Mouse (Mus musculus) cerebellum, adult 2 months (tissue): ENCODE measurements at regions not wholly inside any gene's neighbourhood (a gene's known extent, or its start where the extent isn't known, plus 50 kb on each side); places are given as distances from the start of the nearest gene placed in this dataset.
A peak's percentile ranks its signal among the peaks of the same experiment; 100 is the strongest.

Experiments used
- DNase-seq, 2 experiments: peaks; one replicate each; pipeline ENCODE4 v3.0.0; 2021
- H3K27ac ChIP-seq: fragments of 200-500 bp; 2 replicates; pipeline ENCODE4 v1.5.1; 2012; ENCODE audit warnings: low read length, control low read depth, inconsistent platforms; ENCODE audit not compliant: insufficient read depth
- H3K27me3 ChIP-seq: fragments of 200-500 bp; 2 replicates; pipeline ENCODE4 v1.6.1; 2012; ENCODE audit warnings: inconsistent platforms, mild to moderate bottlenecking, low read length, moderate library complexity; ENCODE audit not compliant: control insufficient read depth, insufficient read depth
- H3K4me1 ChIP-seq: fragments of 200-500 bp; 2 replicates; pipeline ENCODE4 v1.6.1; 2011; ENCODE audit warnings: low read length; ENCODE audit not compliant: control insufficient read depth, insufficient read depth
- H3K4me3 ChIP-seq: fragments of 200-500 bp; replicated peaks from 2 replicates; pipeline ENCODE3; 2011; ENCODE audit warnings: mild to moderate bottlenecking, low read depth, low read length, control low read depth; ENCODE audit not compliant: insufficient read depth
- CTCF ChIP-seq: fragments of 200-500 bp; IDR thresholded peaks from 2 replicates; pipeline ENCODE4 v1.5.1; 2011; ENCODE audit warnings: low read depth, mild to moderate bottlenecking, control low read depth, low read length, moderate library complexity, borderline replicate concordance; ENCODE audit not compliant: insufficient read depth
- POLR2A ChIP-seq: fragments of 200-500 bp; IDR thresholded peaks from 2 replicates; pipeline ENCODE4 v1.6.1; 2011; ENCODE audit warnings: low read length, control low read depth, borderline replicate concordance; ENCODE audit not compliant: insufficient read depth
- WGBS: fragments of 180-500 bp; shearing (Covaris S2); methylation state at CpG from one replicate; pipeline ENCODE4 v1.1.7; 2018; 5-methylcytosine and 5-hydroxymethylcytosine counted together

- 44% methylated on average over 21 of the region's 21 CpGs for WGBS
- TF ChIP-seq CTCF (no peak), POLR2A (no peak)
- Histone ChIP-seq H3K4me1 (no peaks in the 10 kb centered on the region), H3K27ac (no peak overlapping the region), H3K27me3 (no peaks in the 10 kb centered on the region), H3K4me3 (peak overlapping the region; percentile 8)
- DNase-seq: peak; percentile 5 to 11
These were observed 2249.4 kb upstream of the Gm7489 start for GRCm38 (mm10) chr15:51635129-51635920.

- 95% methylated on average over 1 of the region's 1 CpGs for WGBS
- Histone ChIP-seq H3K27ac (no peak overlapping the region), H3K27me3 (no peaks in the 10 kb centered on the region), H3K4me3 (no peak overlapping the region), H3K4me1 (no peaks in the 10 kb centered on the region)
- no peak for DNase-seq
- TF ChIP-seq POLR2A (no peak), CTCF (no peak)
These were observed 2247.1 kb upstream of the Gm7489 start for GRCm38 (mm10) chr15:51637570-51637969.

GRCm38 (mm10) chr15:51643772-51644311 is 2240.9 kb upstream of the Gm7489 start:
- DNase-seq: peak in 1 of 2 experiments; percentile 22
- Histone ChIP-seq H3K27me3 (no peaks in the 10 kb centered on the region), H3K4me1 (no peaks in the 10 kb centered on the region), H3K27ac (no peak overlapping the region), H3K4me3 (no peak overlapping the region)
- TF ChIP-seq POLR2A: no peak
- TF ChIP-seq CTCF: no peak
- WGBS: 16% methylated on average over 6 of the region's 6 CpGs

- Histone ChIP-seq H3K4me3 (no peak overlapping the region), H3K4me1 (no peaks in the 10 kb centered on the region), H3K27me3 (no peaks in the 10 kb centered on the region), H3K27ac (no peak overlapping the region)
- WGBS: 83% methylated on average over 2 of the region's 2 CpGs
- TF ChIP-seq POLR2A (no peak), CTCF (no peak)
- no peak for DNase-seq
These were observed 2238.4 kb upstream of the Gm7489 start for GRCm38 (mm10) chr15:51646304-51646703.

GRCm38 (mm10) chr15:51652497-51652896 is 2232.2 kb upstream of the Gm7489 start:
- TF ChIP-seq POLR2A: no peak
- no peak for TF ChIP-seq CTCF
- DNase-seq: no peak
- Histone ChIP-seq H3K4me3 (no peak overlapping the region), H3K4me1 (no peaks in the 10 kb centered on the region), H3K27ac (no peak overlapping the region), H3K27me3 (no peaks in the 10 kb centered on the region)
- 41% methylated on average over 4 of the region's 4 CpGs for WGBS

- no peak for TF ChIP-seq CTCF
- no peak for TF ChIP-seq POLR2A
- Histone ChIP-seq H3K27me3 (no peaks in the 10 kb centered on the region), H3K4me3 (no peak overlapping the region), H3K4me1 (no peaks in the 10 kb centered on the region), H3K27ac (no peak overlapping the region)
- WGBS: 93% methylated on average over 1 of the region's 1 CpGs
- no peak for DNase-seq
These were observed 2227.1 kb upstream of the Gm7489 start for GRCm38 (mm10) chr15:51657621-51658020.

- no peak for DNase-seq
- Histone ChIP-seq H3K27ac (no peak overlapping the region), H3K4me1 (no peaks in the 10 kb centered on the region), H3K27me3 (no peaks in the 10 kb centered on the region), H3K4me3 (no peak overlapping the region)
- 62% methylated on average over 3 of the region's 3 CpGs for WGBS
- TF ChIP-seq POLR2A (no peak), CTCF (no peak)
These were observed 2216.4 kb upstream of the Gm7489 start for GRCm38 (mm10) chr15:51668340-51668739.
